Mouse (Mus musculus) limb, embryonic 13.5 days (tissue): ENCODE measurements at regions not wholly inside any gene's neighbourhood (a gene's known extent, or its start where the extent isn't known, plus 50 kb on each side); places are given as distances from the start of the nearest gene placed in this dataset.
"Not testable (repeated sequence)": the region's sequence is repeated elsewhere in the genome, so short reads cannot be mapped to it uniquely, and the experiment has no call there.

ENCODE experiments used
- ATAC-seq: fragments of 200-750 bp; cut with Nextera tagmentation; 2 replicates; pipeline ENCODE4 v1.8.0; 2017; ENCODE audit warnings: low read depth, moderate number of reproducible peaks, moderate TSS enrichment; ENCODE audit not compliant: low FRiP score
- H3K27ac ChIP-seq: fragments of 300-500 bp; sonication (generic); 2 replicates; pipeline ENCODE4 v1.5.1; 2015; ENCODE audit warnings: inconsistent platforms, mild to moderate bottlenecking, moderate library complexity
- H3K27me3 ChIP-seq: fragments of 300-500 bp; sonication (generic); 2 replicates; pipeline ENCODE4 v1.6.1; 2015; ENCODE audit warnings: mild to moderate bottlenecking, inconsistent platforms
- H3K36me3 ChIP-seq: fragments of 300-500 bp; sonication (generic); 2 replicates; pipeline ENCODE4 v1.6.1; 2015; ENCODE audit warnings: inconsistent platforms, mild to moderate bottlenecking, moderate library complexity
- H3K4me1 ChIP-seq: fragments of 300-500 bp; sonication (generic); 2 replicates; pipeline ENCODE4 v1.6.1; 2015; ENCODE audit warnings: inconsistent platforms
- H3K4me2 ChIP-seq: fragments of 300-500 bp; sonication (generic); replicated peaks from 2 replicates; pipeline ENCODE4 v1.6.1; 2015; ENCODE audit warnings: inconsistent platforms, mild to moderate bottlenecking, moderate library complexity
- H3K4me3 ChIP-seq: fragments of 300-500 bp; sonication (generic); 2 replicates; pipeline ENCODE4 v1.5.1; 2015; ENCODE audit warnings: moderate library complexity, mild to moderate bottlenecking, inconsistent platforms
- H3K9ac ChIP-seq: fragments of 300-500 bp; sonication (generic); 2 replicates; pipeline ENCODE4 v1.6.1; 2015; ENCODE audit warnings: mild to moderate bottlenecking, inconsistent platforms
- H3K9me3 ChIP-seq: fragments of 300-500 bp; sonication (generic); 2 replicates; pipeline ENCODE4 v1.6.1; 2016; ENCODE audit warnings: inconsistent platforms
- WGBS: fragments of 180-500 bp; shearing (Covaris S2); methylation state at CpG from one replicate; pipeline ENCODE4 v1.1.7; 2015; 5-methylcytosine and 5-hydroxymethylcytosine counted together

GRCm38 (mm10) chr13:31050160-31050788 is 76.3 kb downstream of the Gm5447 start:
- no peak for ATAC-seq
- peak overlapping the region; percentile 35; the same call in 1 of the 2 replicates for H3K27ac ChIP-seq
- H3K4me3 ChIP-seq = no peak overlapping the region
- H3K9me3 ChIP-seq = no peaks in the 10 kb centered on the region
- H3K4me1 ChIP-seq = peaks cover 16% of the 10 kb centered on the region
- no peak overlapping the region for H3K9ac ChIP-seq
- 0 out of 2 replicates have a peak, but pooled peaks cover 5% of the 10 kb centered on the region for H3K27me3 ChIP-seq
- H3K36me3 ChIP-seq = no peaks in the 10 kb centered on the region
- no peak overlapping the region for H3K4me2 ChIP-seq
- 67% methylated on average over 11 of the region's 11 CpGs for WGBS

GRCm38 (mm10) chr13:31051586-31051985 is 77.6 kb downstream of the Gm5447 start:
- ATAC-seq, H3K36me3 ChIP-seq, H3K4me2 ChIP-seq, H3K4me3 ChIP-seq, H3K27ac ChIP-seq, H3K9me3 ChIP-seq, H3K27me3 ChIP-seq, H3K9ac ChIP-seq: not testable (repeated sequence)
- 86% methylated on average over 1 of the region's 6 CpGs for WGBS
- peaks cover 16% of the 10 kb centered on the region for H3K4me1 ChIP-seq

GRCm38 (mm10) chr13:31054356-31054755 is 80.4 kb downstream of the Gm5447 start:
- whole genome bisulfite sequencing = 92% methylated on average over 8 of the region's 8 CpGs
- Histone ChIP-seq H3K4me3 (no peak overlapping the region), H3K4me2 (no peak overlapping the region), H3K4me1 (peaks cover 7% of the 10 kb centered on the region), H3K9me3 (no peaks in the 10 kb centered on the region), H3K27ac (no peak overlapping the region), H3K27me3 (0 out of 2 replicates have a peak, but pooled peaks cover 9% of the 10 kb centered on the region), H3K9ac (no peak overlapping the region), H3K36me3 (no peaks in the 10 kb centered on the region)
- no peak for ATAC-seq

- no peak for ATAC-seq
- no peaks in the 10 kb centered on the region for H3K36me3 ChIP-seq
- H3K4me3 ChIP-seq = no peak overlapping the region
- H3K27me3 ChIP-seq = 0 out of 2 replicates have a peak, but pooled peaks cover 9% of the 10 kb centered on the region
- no peak overlapping the region for H3K9ac ChIP-seq
- WGBS = 71% methylated on average over 5 of the region's 5 CpGs
- no peaks in the 10 kb centered on the region for H3K4me1 ChIP-seq
- H3K9me3 ChIP-seq = no peaks in the 10 kb centered on the region
- H3K27ac ChIP-seq = no peak overlapping the region
- no peak overlapping the region for H3K4me2 ChIP-seq
Observed at GRCm38 (mm10) chr13:31055376-31056083, 81.5 kb downstream of the Gm5447 start.

GRCm38 (mm10) chr13:31056154-31056871 is 82.3 kb downstream of the Gm5447 start:
- Histone ChIP-seq H3K4me1 (no peaks in the 10 kb centered on the region), H3K9ac (no peak overlapping the region), H3K4me3 (no peak overlapping the region), H3K27me3 (0 out of 2 replicates have a peak, but pooled peaks cover 9% of the 10 kb centered on the region), H3K36me3 (no peaks in the 10 kb centered on the region), H3K27ac (no peak overlapping the region), H3K9me3 (no peaks in the 10 kb centered on the region), H3K4me2 (no peak overlapping the region)
- WGBS = 91% methylated on average over 12 of the region's 12 CpGs
- no peak for ATAC-seq

- Histone ChIP-seq H3K9ac (no peak overlapping the region), H3K27ac (no peak overlapping the region), H3K4me1 (no peaks in the 10 kb centered on the region), H3K36me3 (no peaks in the 10 kb centered on the region), H3K4me2 (no peak overlapping the region), H3K4me3 (no peak overlapping the region), H3K27me3 (0 out of 2 replicates have a peak, but pooled peaks cover 4% of the 10 kb centered on the region), H3K9me3 (no peaks in the 10 kb centered on the region)
- WGBS = 63% methylated on average over 6 of the region's 6 CpGs
- no peak for ATAC-seq
Observed at GRCm38 (mm10) chr13:31060916-31061431, 87.0 kb downstream of the Gm5447 start.

- Histone ChIP-seq H3K4me3 (no peak overlapping the region), H3K36me3 (no peaks in the 10 kb centered on the region), H3K27me3 (no peaks in the 10 kb centered on the region; the same call in 1 of the 2 replicates), H3K9ac (no peak overlapping the region), H3K9me3 (no peaks in the 10 kb centered on the region), H3K4me2 (no peak overlapping the region), H3K27ac (no peak overlapping the region), H3K4me1 (no peaks in the 10 kb centered on the region)
- 73% methylated on average over 2 of the region's 2 CpGs for WGBS
- ATAC-seq = no peak
Observed at GRCm38 (mm10) chr13:31068343-31068742, 94.3 kb downstream of the Gm5447 start.

- H3K4me3 ChIP-seq = no peak overlapping the region
- 60% methylated on average over 5 of the region's 5 CpGs for WGBS
- no peaks in the 10 kb centered on the region for H3K36me3 ChIP-seq
- no peak overlapping the region for H3K4me2 ChIP-seq
- no peak overlapping the region for H3K9ac ChIP-seq
- H3K27me3 ChIP-seq = peaks cover 40% of the 10 kb centered on the region
- H3K9me3 ChIP-seq = no peaks in the 10 kb centered on the region
- no peak for ATAC-seq
- H3K27ac ChIP-seq = no peak overlapping the region
- H3K4me1 ChIP-seq = peaks cover 21% of the 10 kb centered on the region
Observed at GRCm38 (mm10) chr13:31076541-31076940, 102.5 kb downstream of the Gm5447 start.

GRCm38 (mm10) chr13:31078751-31079150 is 104.7 kb downstream of the Gm5447 start:
- no peak overlapping the region for H3K27ac ChIP-seq
- no peak overlapping the region for H3K4me2 ChIP-seq
- ATAC-seq = no peak
- H3K9ac ChIP-seq = no peak overlapping the region
- no peak overlapping the region for H3K4me3 ChIP-seq
- H3K27me3 ChIP-seq = peaks cover 46% of the 10 kb centered on the region
- H3K36me3 ChIP-seq = no peaks in the 10 kb centered on the region
- H3K4me1 ChIP-seq = peaks cover 21% of the 10 kb centered on the region
- no peaks in the 10 kb centered on the region for H3K9me3 ChIP-seq
- 57% methylated on average over 3 of the region's 3 CpGs for WGBS

GRCm38 (mm10) chr13:31080215-31080614 is 106.2 kb downstream of the Gm5447 start:
- H3K27me3 ChIP-seq = peaks cover 57% of the 10 kb centered on the region
- H3K9ac ChIP-seq = no peak overlapping the region
- ATAC-seq = 0 out of 2 replicates have a peak, but pooled peaks have one; percentile 4
- H3K9me3 ChIP-seq = no peaks in the 10 kb centered on the region
- peak overlapping the region; percentile 36 for H3K4me2 ChIP-seq
- H3K27ac ChIP-seq = no peak overlapping the region
- peaks cover 25% of the 10 kb centered on the region for H3K4me1 ChIP-seq
- WGBS = 11% methylated on average over 4 of the region's 4 CpGs
- H3K4me3 ChIP-seq = 0 out of 2 replicates have a peak overlapping the region, but pooled peaks have one; percentile 11
- no peaks in the 10 kb centered on the region for H3K36me3 ChIP-seq

GRCm38 (mm10) chr13:31082448-31083140 is 108.6 kb downstream of the Gm5447 start:
- Histone ChIP-seq H3K9me3 (no peaks in the 10 kb centered on the region), H3K9ac (no peak overlapping the region), H3K4me1 (peaks cover 21% of the 10 kb centered on the region), H3K27ac (no peak overlapping the region), H3K4me2 (no peak overlapping the region), H3K27me3 (peaks cover 54% of the 10 kb centered on the region), H3K4me3 (no peak overlapping the region), H3K36me3 (no peaks in the 10 kb centered on the region)
- 34% methylated on average over 13 of the region's 13 CpGs for WGBS
- ATAC-seq = no peak
